Mouse (Mus musculus): ENCODE results near the gene Ppp3r2. TPM values are rescaled to one million over a fixed set of nuclear protein-coding genes. Genes with fewer than 3 reads are reported as not detected.
A peak's percentile ranks its signal among the peaks of the same experiment; 100 is the strongest.

Gene Ppp3r2
- total RNA-seq, 1 experiment: not detected

DNA sequence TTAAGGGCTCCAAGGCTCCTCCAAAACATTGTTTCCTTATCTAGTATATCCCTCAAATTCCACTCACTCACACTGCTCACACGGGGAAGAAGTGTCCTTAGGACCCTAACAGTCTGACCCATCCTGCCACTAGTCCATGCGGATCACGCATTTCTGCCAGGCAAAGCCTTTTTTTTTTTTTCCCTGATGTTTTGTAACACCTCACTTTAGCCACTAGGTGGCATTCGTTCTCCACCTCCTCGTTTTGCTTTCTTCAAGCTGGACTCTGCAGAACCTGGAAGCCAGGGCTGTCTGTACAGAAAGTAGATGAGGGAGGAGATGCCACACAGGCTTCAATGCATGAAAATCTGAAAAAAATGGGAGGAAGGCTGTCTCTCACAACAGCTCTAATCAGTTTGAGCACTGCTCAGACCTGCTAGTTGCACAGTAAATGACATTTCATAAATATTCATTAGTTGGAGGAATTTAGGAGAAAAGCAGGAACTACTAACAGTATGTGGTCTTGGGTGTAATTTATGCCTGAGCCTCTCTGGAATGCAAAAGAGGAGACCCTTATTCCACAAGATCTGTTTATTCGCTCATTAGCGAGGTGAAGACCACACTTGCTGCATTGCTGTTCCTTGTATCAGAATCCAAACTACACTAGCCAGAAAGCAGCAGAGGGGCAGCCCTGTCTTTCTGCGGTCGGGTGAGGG lies 6.9 kb upstream of the Ppp3r2 start:
- in situ Hi-C loops (cut with MboI; ENCODE audit: low sequenced_read_pairs in 2 of 2, unreplicated experiment in 2 of 2): no loop called here
- TF ChIP-seq HCFC1 (IDR thresholded peaks at IDR 0.05; ENCODE audit: borderline replicate concordance, insufficient read depth, low read length) (no peak), ZC3H11A (IDR thresholded peaks at IDR 0.05; ENCODE audit: borderline replicate concordance, low read depth, low read length) (peak; percentile 79; the same call in 1 of the 2 replicates), ZNF384 (IDR thresholded peaks at IDR 0.05; ENCODE audit: low read depth, low read length) (peak; percentile 97)
- H3K27ac ChIP-seq (ENCODE audit: insufficient read depth, low read depth, low read length, poor library complexity, severe bottlenecking): no peak overlapping the region
- no peaks in the 10 kb centered on the region for H3K36me3 ChIP-seq (ENCODE audit: control insufficient read depth, insufficient read depth, low read length, poor library complexity, severe bottlenecking)
- no peak overlapping the region for H3K4me3 ChIP-seq (ENCODE audit: insufficient read depth in 1 of 2, low read depth in 1 of 2, low read length in 2 of 2, poor library complexity in 1 of 2, severe bottlenecking in 1 of 2)
- DNase-seq (ENCODE audit: low read depth, low spot score): peak; percentile 50
- H3K9ac ChIP-seq (ENCODE audit: insufficient read depth, low read depth, low read length, poor library complexity, severe bottlenecking): no peak overlapping the region
- no peaks in the 10 kb centered on the region for H3K4me1 ChIP-seq (ENCODE audit: control insufficient read depth in 2 of 2, insufficient read depth in 2 of 2, low read length in 2 of 2, poor library complexity in 1 of 2)
- no peaks in the 10 kb centered on the region for H3K9me3 ChIP-seq (ENCODE audit: control insufficient read depth, insufficient read depth, low read depth, low read length)

DNA sequence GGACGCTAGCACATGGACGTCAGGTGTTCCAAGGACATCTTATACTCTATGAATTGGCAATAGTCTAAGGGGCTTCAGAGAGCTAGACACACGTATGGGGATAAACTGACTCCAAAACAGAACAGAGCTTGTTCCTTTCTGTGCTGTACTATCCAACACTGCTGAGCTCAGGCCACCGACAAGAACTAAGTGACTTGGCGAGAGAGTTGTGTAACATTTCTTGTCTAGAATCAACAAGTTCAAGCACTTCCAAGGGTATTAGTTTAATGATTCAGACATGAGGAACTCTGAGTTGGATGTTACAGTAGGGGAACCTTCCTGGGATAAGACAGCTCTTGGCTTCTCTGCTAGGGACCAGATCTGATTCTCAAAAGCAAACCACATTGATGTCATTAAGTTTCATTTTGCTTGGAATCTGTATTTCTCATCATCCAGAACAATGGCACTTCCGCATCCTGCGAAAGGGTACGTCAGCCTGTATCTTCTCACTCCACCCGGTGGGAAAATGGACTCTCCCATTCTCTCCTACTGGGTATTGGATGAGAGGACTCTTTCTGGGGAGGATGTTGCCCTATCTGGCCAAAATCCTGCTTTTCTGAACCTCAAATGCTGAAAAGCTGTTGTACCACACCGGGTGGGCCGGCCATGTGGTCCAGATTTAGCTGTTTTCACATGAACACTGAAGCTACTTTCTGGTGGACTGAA lies 1.5 kb downstream of the Ppp3r2 start:
- no peak for DNase-seq (ENCODE audit: low read depth, low spot score)
- H3K4me1 ChIP-seq (ENCODE audit: control insufficient read depth in 2 of 2, insufficient read depth in 2 of 2, low read length in 2 of 2, poor library complexity in 1 of 2): no peaks in the 10 kb centered on the region
- in situ Hi-C loops (cut with MboI; ENCODE audit: low sequenced_read_pairs in 2 of 2, unreplicated experiment in 2 of 2): no loop called here
- H3K27ac ChIP-seq (ENCODE audit: insufficient read depth, low read depth, low read length, poor library complexity, severe bottlenecking): no peak overlapping the region
- H3K9me3 ChIP-seq (ENCODE audit: control insufficient read depth, insufficient read depth, low read depth, low read length): no peaks in the 10 kb centered on the region
- H3K4me3 ChIP-seq (ENCODE audit: insufficient read depth in 1 of 2, low read depth in 1 of 2, low read length in 2 of 2, poor library complexity in 1 of 2, severe bottlenecking in 1 of 2): no peak overlapping the region
- no peaks in the 10 kb centered on the region for H3K36me3 ChIP-seq (ENCODE audit: control insufficient read depth, insufficient read depth, low read length, poor library complexity, severe bottlenecking)
- no peak for TF ChIP-seq MAFK (IDR thresholded peaks at IDR 0.05; ENCODE audit: insufficient read depth, low read depth, low read length)
- TF ChIP-seq HCFC1 (IDR thresholded peaks at IDR 0.05; ENCODE audit: borderline replicate concordance, insufficient read depth, low read length): no peak
- no peak for TF ChIP-seq ZNF384 (IDR thresholded peaks at IDR 0.05; ENCODE audit: low read depth, low read length)
- H3K9ac ChIP-seq (ENCODE audit: insufficient read depth, low read depth, low read length, poor library complexity, severe bottlenecking): no peak overlapping the region

DNA sequence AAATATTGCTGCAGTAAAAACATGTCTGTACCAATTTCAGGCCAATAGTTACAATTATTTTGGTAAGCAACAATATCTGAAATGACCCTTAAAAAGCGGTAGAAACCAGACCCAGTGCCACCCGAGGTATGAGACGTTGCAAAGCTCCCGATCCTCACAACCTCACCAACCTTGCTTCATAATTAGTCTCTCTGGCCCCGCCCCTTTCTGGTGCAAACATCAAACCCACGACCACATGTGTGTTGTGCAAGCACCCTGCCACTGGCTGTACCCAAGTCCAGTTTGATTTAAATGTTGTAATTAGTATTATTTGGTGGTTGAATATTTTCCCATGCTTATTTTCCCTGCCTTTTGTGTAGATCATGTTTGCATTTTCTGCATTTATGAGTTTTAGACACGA lies 5.0 kb downstream of the Ppp3r2 start:
- H3K36me3 ChIP-seq (ENCODE audit: control insufficient read depth, insufficient read depth, low read length, poor library complexity, severe bottlenecking): no peaks in the 10 kb centered on the region
- no peak overlapping the region for H3K9ac ChIP-seq (ENCODE audit: insufficient read depth, low read depth, low read length, poor library complexity, severe bottlenecking)
- no peak for DNase-seq (ENCODE audit: low read depth, low spot score)
- H3K9me3 ChIP-seq (ENCODE audit: control insufficient read depth, insufficient read depth, low read depth, low read length): no peaks in the 10 kb centered on the region
- no peaks in the 10 kb centered on the region for H3K4me1 ChIP-seq (ENCODE audit: control insufficient read depth in 2 of 2, insufficient read depth in 2 of 2, low read length in 2 of 2, poor library complexity in 1 of 2)
- no peak overlapping the region for H3K27ac ChIP-seq (ENCODE audit: insufficient read depth, low read depth, low read length, poor library complexity, severe bottlenecking)
- in situ Hi-C loops (cut with MboI; ENCODE audit: low sequenced_read_pairs in 2 of 2, unreplicated experiment in 2 of 2): no loop called here
- no peak for TF ChIP-seq MAFK (IDR thresholded peaks at IDR 0.05; ENCODE audit: insufficient read depth, low read depth, low read length)
- TF ChIP-seq CHD2 (IDR thresholded peaks at IDR 0.05; ENCODE audit: low read depth, low read length): no peak
- no peak for TF ChIP-seq ZC3H11A (IDR thresholded peaks at IDR 0.05; ENCODE audit: borderline replicate concordance, low read depth, low read length)
- no peak for TF ChIP-seq ZNF384 (IDR thresholded peaks at IDR 0.05; ENCODE audit: low read depth, low read length)
- TF ChIP-seq HCFC1 (IDR thresholded peaks at IDR 0.05; ENCODE audit: borderline replicate concordance, insufficient read depth, low read length): no peak
- H3K4me3 ChIP-seq (ENCODE audit: insufficient read depth in 1 of 2, low read depth in 1 of 2, low read length in 2 of 2, poor library complexity in 1 of 2, severe bottlenecking in 1 of 2): no peak overlapping the region

DNA sequence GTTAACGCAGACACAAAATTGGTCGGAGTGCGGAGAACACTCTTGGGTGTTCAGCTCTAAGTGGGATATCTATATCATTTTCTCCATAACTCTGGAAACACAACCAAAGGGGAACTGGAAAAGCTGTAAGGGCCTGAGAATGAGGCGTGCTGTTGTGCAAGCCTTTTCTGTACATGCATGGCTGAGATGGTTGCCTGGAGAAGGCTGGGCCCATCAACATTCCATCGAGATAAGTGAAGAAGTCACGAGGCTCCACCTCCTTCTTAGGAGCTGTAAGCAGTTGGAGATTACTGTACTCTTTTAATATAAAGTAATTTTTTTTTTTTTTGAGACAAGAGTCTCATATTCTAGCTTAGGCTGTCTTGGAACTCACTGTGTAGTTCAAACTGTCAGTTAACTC lies 5.8 kb downstream of the Ppp3r2 start:
- TF ChIP-seq CHD2 (IDR thresholded peaks at IDR 0.05; ENCODE audit: low read depth, low read length) (no peak), MAFK (IDR thresholded peaks at IDR 0.05; ENCODE audit: insufficient read depth, low read depth, low read length) (no peak), ZC3H11A (IDR thresholded peaks at IDR 0.05; ENCODE audit: borderline replicate concordance, low read depth, low read length) (no peak), HCFC1 (IDR thresholded peaks at IDR 0.05; ENCODE audit: borderline replicate concordance, insufficient read depth, low read length) (no peak), ZNF384 (IDR thresholded peaks at IDR 0.05; ENCODE audit: low read depth, low read length) (no peak)
- no peak overlapping the region for H3K4me3 ChIP-seq (ENCODE audit: insufficient read depth in 1 of 2, low read depth in 1 of 2, low read length in 2 of 2, poor library complexity in 1 of 2, severe bottlenecking in 1 of 2)
- H3K36me3 ChIP-seq (ENCODE audit: control insufficient read depth, insufficient read depth, low read length, poor library complexity, severe bottlenecking): no peaks in the 10 kb centered on the region
- in situ Hi-C loops (cut with MboI; ENCODE audit: low sequenced_read_pairs in 2 of 2, unreplicated experiment in 2 of 2): no loop called here
- H3K9me3 ChIP-seq (ENCODE audit: control insufficient read depth, insufficient read depth, low read depth, low read length): no peaks in the 10 kb centered on the region
- no peak overlapping the region for H3K9ac ChIP-seq (ENCODE audit: insufficient read depth, low read depth, low read length, poor library complexity, severe bottlenecking)
- H3K4me1 ChIP-seq (ENCODE audit: control insufficient read depth in 2 of 2, insufficient read depth in 2 of 2, low read length in 2 of 2, poor library complexity in 1 of 2): no peaks in the 10 kb centered on the region
- no peak overlapping the region for H3K27ac ChIP-seq (ENCODE audit: insufficient read depth, low read depth, low read length, poor library complexity, severe bottlenecking)
- DNase-seq (ENCODE audit: low read depth, low spot score): no peak
